Mouse (Mus musculus) liver, embryonic 11.5 days (tissue): ENCODE results near the gene Dip2b. TPM values are rescaled to one million over a fixed set of nuclear protein-coding genes. Genes with fewer than 3 reads are reported as not detected.

Source experiments
- ATAC-seq: fragments of 200-750 bp; cut with Nextera tagmentation; replicated peaks from 2 replicates; pipeline ENCODE4 v1.8.0; 2017; ENCODE audit warnings: moderate number of reproducible peaks, mild to moderate bottlenecking, moderate TSS enrichment, moderate library complexity; ENCODE audit not compliant: low FRiP score
- DNase-seq: peaks from one replicate; pipeline ENCODE4 v3.0.0-alpha.2; 2017; ENCODE audit warnings: low spot score
- H3K27ac ChIP-seq: fragments of 300-500 bp; sonication (generic); 2 replicates; pipeline ENCODE4 v1.5.1; 2014; ENCODE audit warnings: mild to moderate bottlenecking, low read depth, low read length, control low read depth
- H3K27me3 ChIP-seq: fragments of 300-500 bp; sonication (generic); replicated peaks from 2 replicates; pipeline ENCODE4 v1.6.1; 2014; ENCODE audit warnings: low read length, mixed read lengths; ENCODE audit not compliant: control insufficient read depth, insufficient read depth
- H3K36me3 ChIP-seq: fragments of 300-500 bp; sonication (generic); 2 replicates; pipeline ENCODE4 v1.6.1; 2014; ENCODE audit warnings: mild to moderate bottlenecking, low read length, moderate library complexity, mixed read lengths; ENCODE audit not compliant: control insufficient read depth, insufficient read depth
- H3K4me1 ChIP-seq: fragments of 300-500 bp; sonication (generic); replicated peaks from 2 replicates; pipeline ENCODE4 v1.6.1; 2014; ENCODE audit warnings: low read length, mixed read lengths; ENCODE audit not compliant: control insufficient read depth, insufficient read depth
- H3K4me2 ChIP-seq: fragments of 300-500 bp; sonication (generic); 2 replicates; pipeline ENCODE4 v1.6.1; 2014; ENCODE audit warnings: mild to moderate bottlenecking, control low read depth, moderate library complexity
- H3K4me3 ChIP-seq: fragments of 300-500 bp; sonication (generic); 2 replicates; pipeline ENCODE4 v1.5.1; 2014; ENCODE audit warnings: low read depth, low read length, control low read depth
- H3K9ac ChIP-seq: fragments of 300-500 bp; sonication (generic); 2 replicates; pipeline ENCODE4 v1.6.1; 2014; ENCODE audit warnings: low read depth, low read length, control low read depth
- H3K9me3 ChIP-seq: fragments of 300-500 bp; sonication (generic); 2 replicates; pipeline ENCODE4 v1.6.1; 2016; ENCODE audit warnings: low read length, inconsistent platforms, mixed read lengths; ENCODE audit not compliant: control insufficient read depth
- WGBS: fragments of 180-500 bp; shearing (Covaris S2); extraction: QIAGEN DNeasy Blood & Tissue Kit; methylation state at CpG from one replicate; pipeline ENCODE4 v1.1.7; 2014; 5-methylcytosine and 5-hydroxymethylcytosine counted together
- polyA plus RNA-seq: library from polyadenylated mRNA; unstranded; fragments of >200 nt; fragmentation: Nextera tagmentation; extraction: Ambion mirVana; gene quantifications from 2 replicates; pipeline ENCODE4 v1.2.1, GENCODE M21; 2014

Gene Dip2b
- polyA plus RNA-seq, 1 experiment from 2014 or later = 10.4 TPM

- no peak overlapping the region for H3K9ac ChIP-seq
- H3K27me3 ChIP-seq = no peaks in the 10 kb centered on the region
- ATAC-seq (no peak), DNase-seq (no peak)
- no peaks in the 10 kb centered on the region for H3K36me3 ChIP-seq
- no peak overlapping the region for H3K27ac ChIP-seq
- 82% methylated on average over 18 of the region's 18 CpGs for WGBS
- no peak overlapping the region for H3K4me3 ChIP-seq
- peaks cover 22% of the 10 kb centered on the region for H3K4me1 ChIP-seq
- no peaks in the 10 kb centered on the region for H3K9me3 ChIP-seq
- H3K4me2 ChIP-seq = no peak overlapping the region
Measured at GRCm38 (mm10) chr15:100108071-100108782, 69.8 kb downstream of the Dip2b start.

GRCm38 (mm10) chr15:100109916-100110315 is 71.5 kb downstream of the Dip2b start:
- no peak overlapping the region for H3K27ac ChIP-seq
- no peak for DNase-seq
- H3K27me3 ChIP-seq = no peaks in the 10 kb centered on the region
- H3K9me3 ChIP-seq = no peaks in the 10 kb centered on the region
- no peak overlapping the region for H3K4me3 ChIP-seq
- ATAC-seq = no peak
- H3K4me2 ChIP-seq = no peak overlapping the region
- WGBS = 60% methylated on average over 3 of the region's 3 CpGs
- no peak overlapping the region for H3K9ac ChIP-seq
- no peaks in the 10 kb centered on the region for H3K36me3 ChIP-seq
- H3K4me1 ChIP-seq = peaks cover 31% of the 10 kb centered on the region

GRCm38 (mm10) chr15:100111891-100112290 is 73.4 kb downstream of the Dip2b start:
- Histone ChIP-seq H3K4me3 (no peak overlapping the region), H3K9me3 (no peaks in the 10 kb centered on the region), H3K36me3 (no peaks in the 10 kb centered on the region), H3K27me3 (no peaks in the 10 kb centered on the region), H3K4me1 (peaks cover 31% of the 10 kb centered on the region), H3K9ac (no peak overlapping the region), H3K4me2 (no peak overlapping the region), H3K27ac (no peak overlapping the region)
- no peak for DNase-seq
- ATAC-seq = no peak
- 61% methylated on average over 9 of the region's 9 CpGs for WGBS

GRCm38 (mm10) chr15:100112309-100112966 is 74.0 kb downstream of the Dip2b start:
- Histone ChIP-seq H3K36me3 (no peaks in the 10 kb centered on the region), H3K9me3 (no peaks in the 10 kb centered on the region), H3K27ac (no peak overlapping the region), H3K9ac (no peak overlapping the region), H3K4me2 (no peak overlapping the region), H3K27me3 (no peaks in the 10 kb centered on the region), H3K4me3 (no peak overlapping the region), H3K4me1 (peaks cover 31% of the 10 kb centered on the region)
- ATAC-seq (no peak), DNase-seq (no peak)
- 77% methylated on average over 9 of the region's 9 CpGs for WGBS

- no peak overlapping the region for H3K9ac ChIP-seq
- no peak overlapping the region for H3K4me3 ChIP-seq
- ATAC-seq (peak; percentile 88), DNase-seq (no peak)
- H3K27me3 ChIP-seq = no peaks in the 10 kb centered on the region
- peaks cover 3% of the 10 kb centered on the region; the same call in 1 of the 2 replicates for H3K36me3 ChIP-seq
- peaks cover 31% of the 10 kb centered on the region for H3K4me1 ChIP-seq
- no peaks in the 10 kb centered on the region for H3K9me3 ChIP-seq
- 52% methylated on average over 10 of the region's 10 CpGs for WGBS
- H3K4me2 ChIP-seq = peak overlapping the region; percentile 26; the same call in 1 of the 2 replicates
- no peak overlapping the region for H3K27ac ChIP-seq
Measured at GRCm38 (mm10) chr15:100113343-100114275, 75.1 kb downstream of the Dip2b start.

GRCm38 (mm10) chr15:100115416-100115815 is 77.0 kb downstream of the Dip2b start:
- Histone ChIP-seq H3K4me2 (no peak overlapping the region), H3K27me3 (no peaks in the 10 kb centered on the region), H3K4me3 (no peak overlapping the region), H3K36me3 (peaks cover 3% of the 10 kb centered on the region; the same call in 1 of the 2 replicates), H3K27ac (no peak overlapping the region), H3K9ac (no peak overlapping the region), H3K4me1 (peaks cover 28% of the 10 kb centered on the region), H3K9me3 (no peaks in the 10 kb centered on the region)
- DNase-seq (no peak), ATAC-seq (no peak)
- 89% methylated on average over 3 of the region's 3 CpGs for WGBS

- 84% methylated on average over 13 of the region's 13 CpGs for WGBS
- H3K4me1 ChIP-seq = peaks cover 26% of the 10 kb centered on the region
- no peak for ATAC-seq
Measured at GRCm38 (mm10) chr15:100116325-100116724, 77.9 kb downstream of the Dip2b start.

GRCm38 (mm10) chr15:100119225-100119788 is 80.8 kb downstream of the Dip2b start:
- DNase-seq (no peak), ATAC-seq (no peak)
- no peaks in the 10 kb centered on the region for H3K27me3 ChIP-seq
- no peak overlapping the region for H3K27ac ChIP-seq
- no peak overlapping the region for H3K4me3 ChIP-seq
- WGBS = 88% methylated on average over 6 of the region's 6 CpGs
- H3K9me3 ChIP-seq = no peaks in the 10 kb centered on the region
- H3K36me3 ChIP-seq = peaks cover 3% of the 10 kb centered on the region; the same call in 1 of the 2 replicates
- no peak overlapping the region for H3K4me2 ChIP-seq
- no peak overlapping the region for H3K9ac ChIP-seq
- H3K4me1 ChIP-seq = peaks cover 5% of the 10 kb centered on the region

More at GRCm38 (mm10) chr15:100116325-100116724, 77.9 kb downstream of the Dip2b start:
- no peak for DNase-seq
- no peak overlapping the region for H3K27ac ChIP-seq
- no peak overlapping the region for H3K9ac ChIP-seq
- no peak overlapping the region for H3K4me3 ChIP-seq
- no peaks in the 10 kb centered on the region for H3K27me3 ChIP-seq
- no peaks in the 10 kb centered on the region for H3K9me3 ChIP-seq
- H3K36me3 ChIP-seq = peaks cover 3% of the 10 kb centered on the region; the same call in 1 of the 2 replicates
- no peak overlapping the region for H3K4me2 ChIP-seq
